Mouse (Mus musculus) testis, adult 2 months (tissue): ENCODE measurements at regions not wholly inside any gene's neighbourhood (a gene's known extent, or its start where the extent isn't known, plus 50 kb on each side); places are given as distances from the start of the nearest gene placed in this dataset.

Experiments
- CTCF ChIP-seq: fragments of 200-500 bp; IDR thresholded peaks from 2 replicates; pipeline ENCODE4 v1.5.1; 2012; ENCODE audit warnings: low read depth, mild to moderate bottlenecking, inconsistent platforms, low read length, moderate library complexity; ENCODE audit not compliant: control insufficient read depth, insufficient read depth, insufficient replicate concordance
- POLR2A ChIP-seq: fragments of 200-500 bp; IDR thresholded peaks from 2 replicates; pipeline ENCODE4 v1.6.1; 2012; ENCODE audit warnings: low read depth, mild to moderate bottlenecking, inconsistent platforms, low read length, moderate library complexity; ENCODE audit not compliant: control insufficient read depth

DNA sequence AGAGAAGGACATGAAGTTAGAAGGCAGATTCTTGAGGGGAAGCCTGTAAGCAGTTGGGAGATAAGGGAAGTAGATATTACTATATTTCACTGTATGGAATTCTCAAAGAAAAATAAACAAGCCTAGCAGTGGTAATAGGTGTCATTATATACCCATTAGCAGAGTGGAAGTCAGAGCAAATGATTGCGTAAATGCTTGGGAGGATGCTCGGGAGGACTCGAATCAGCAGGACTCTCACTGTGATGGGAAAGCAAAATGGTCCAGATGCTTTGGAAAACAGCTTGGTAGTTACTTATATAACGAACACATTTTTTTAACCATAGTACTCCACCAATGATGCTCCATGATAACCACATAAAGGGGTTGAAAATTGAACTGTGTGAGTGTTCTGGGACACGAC lies 100.4 kb upstream of the Bmper start:
- TF ChIP-seq POLR2A (no peak), CTCF (no peak)
